Mouse (Mus musculus): ENCODE results near the gene Acap1.
"Not testable (repeated sequence)": the region's sequence is repeated elsewhere in the genome, so short reads cannot be mapped to it uniquely, and the experiment has no call there.

The Acap1 gene

DNA sequence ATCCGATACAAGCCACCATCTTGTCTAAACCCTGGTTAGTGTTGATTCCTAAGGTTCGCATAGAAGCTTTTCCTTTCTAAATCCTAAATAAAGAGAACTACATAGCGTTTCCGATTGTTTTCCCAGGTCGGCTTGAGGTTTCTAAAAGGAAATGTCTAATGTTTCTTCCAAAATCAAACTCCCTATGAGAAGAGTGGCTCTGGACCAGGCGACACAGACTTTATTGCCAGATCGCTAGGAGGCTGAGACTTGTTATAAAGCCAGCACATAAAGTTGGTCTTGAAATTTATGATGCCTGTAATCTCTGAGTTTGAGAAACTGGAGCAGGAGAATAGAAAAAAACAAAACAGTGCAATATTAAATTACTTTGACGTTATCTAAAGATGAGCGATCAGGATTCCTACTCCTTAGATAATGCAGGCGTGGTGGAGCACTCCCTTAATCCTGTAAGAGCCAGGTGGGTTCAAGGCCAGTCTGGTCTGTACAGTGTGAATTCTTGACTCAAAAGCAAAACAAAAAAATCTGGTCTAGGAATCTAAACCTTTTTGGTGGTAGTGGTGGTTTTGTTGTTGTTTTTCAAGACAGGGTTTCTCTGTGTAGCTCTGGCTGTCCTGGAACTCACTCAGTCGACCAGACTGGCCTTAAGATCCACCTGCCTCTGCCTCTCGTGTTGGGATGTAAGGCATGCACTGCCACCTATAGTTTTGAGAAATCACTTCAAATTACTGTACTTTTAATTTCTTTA lies 26.8 kb upstream of the Acap1 start:
- intact Hi-C loops (cut with DNase I), result no loop called here

DNA sequence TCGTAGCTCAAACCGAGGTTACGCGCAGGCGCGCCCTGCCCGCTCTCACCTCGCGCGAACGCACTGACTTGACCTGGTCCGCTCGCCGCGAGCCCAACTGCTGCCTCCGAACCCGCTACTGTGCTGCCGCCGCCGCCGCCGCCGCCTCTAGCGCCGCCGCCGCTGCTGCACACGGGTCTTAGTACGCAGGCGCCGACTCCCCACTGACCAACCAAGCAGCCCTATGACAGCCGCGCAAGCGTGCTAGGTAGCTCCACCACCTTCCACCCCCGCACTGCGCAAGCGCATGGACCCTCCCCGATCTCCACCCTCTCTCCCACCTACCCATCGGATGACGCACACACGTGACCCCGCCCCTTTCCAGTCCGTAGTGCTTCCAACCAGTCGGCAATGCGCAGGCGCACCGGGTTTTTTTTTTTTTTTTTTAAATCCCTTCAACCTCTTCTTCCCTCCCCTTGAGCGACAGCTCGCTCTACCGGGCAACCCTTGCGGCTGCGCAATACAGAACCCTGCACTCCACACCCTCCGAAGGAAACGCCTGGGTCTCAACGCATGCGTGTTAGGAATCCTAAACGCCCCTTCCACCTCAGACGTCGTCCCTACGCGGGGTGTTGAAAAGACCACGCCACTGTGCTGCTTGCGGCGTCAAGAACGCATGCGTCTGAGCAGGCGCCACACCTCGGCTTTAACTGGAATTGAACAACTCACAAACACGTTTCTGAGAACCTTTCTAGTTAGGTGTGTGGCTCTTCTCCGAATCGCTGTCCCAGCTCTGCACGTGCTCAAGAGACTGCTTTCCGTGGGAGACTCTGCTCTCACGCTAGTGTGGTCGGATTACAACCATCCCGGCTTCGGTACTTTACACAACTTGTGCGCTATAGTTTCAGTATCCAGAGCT lies 26.0 kb upstream of the Acap1 start, which contains the start of gene Eif5a:
TSS of gene Eif5a (minus strand) at position 845 of the 898 bp plus-strand sequence.
- intact Hi-C loops (cut with DNase I), result no loop called here

DNA sequence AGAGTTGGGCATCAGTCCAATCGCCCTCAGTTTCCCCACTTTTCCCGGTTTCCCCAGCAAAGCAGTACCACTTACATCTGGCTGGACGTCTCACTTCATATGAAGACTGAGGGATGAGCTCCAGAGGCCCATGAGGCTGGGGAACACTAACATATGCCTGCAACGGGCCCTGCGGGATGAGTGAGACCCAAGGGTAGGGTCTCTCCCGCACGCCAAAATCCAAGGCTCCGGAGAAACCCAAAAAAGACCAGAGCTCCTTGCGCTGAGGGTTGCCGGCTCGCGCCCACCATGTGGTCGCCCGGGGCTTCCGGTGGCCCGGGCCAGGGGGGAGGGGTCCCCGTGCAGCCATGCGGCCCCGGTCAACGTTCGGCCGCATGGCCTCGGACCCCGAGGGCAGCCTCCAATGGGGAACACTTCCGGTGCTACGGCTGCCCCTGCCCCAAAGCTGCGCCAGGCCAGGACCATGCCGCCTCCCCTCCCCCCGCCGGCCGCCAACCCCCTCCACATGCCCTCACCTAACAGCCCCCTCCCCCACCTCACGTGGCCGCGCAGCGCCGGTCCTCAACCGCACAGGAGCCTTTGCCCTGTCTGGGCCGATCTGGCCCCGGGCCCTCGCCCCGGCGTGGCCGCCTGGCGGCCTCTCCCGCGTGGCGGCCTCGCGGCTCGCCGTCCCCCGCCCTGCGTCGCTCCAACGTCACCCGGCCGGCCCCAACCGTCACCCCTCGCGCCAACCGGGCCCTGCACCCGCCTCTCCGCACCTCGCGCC lies 25.1 kb upstream of the Acap1 start:
- intact Hi-C loops (cut with DNase I), result no loop called here

DNA sequence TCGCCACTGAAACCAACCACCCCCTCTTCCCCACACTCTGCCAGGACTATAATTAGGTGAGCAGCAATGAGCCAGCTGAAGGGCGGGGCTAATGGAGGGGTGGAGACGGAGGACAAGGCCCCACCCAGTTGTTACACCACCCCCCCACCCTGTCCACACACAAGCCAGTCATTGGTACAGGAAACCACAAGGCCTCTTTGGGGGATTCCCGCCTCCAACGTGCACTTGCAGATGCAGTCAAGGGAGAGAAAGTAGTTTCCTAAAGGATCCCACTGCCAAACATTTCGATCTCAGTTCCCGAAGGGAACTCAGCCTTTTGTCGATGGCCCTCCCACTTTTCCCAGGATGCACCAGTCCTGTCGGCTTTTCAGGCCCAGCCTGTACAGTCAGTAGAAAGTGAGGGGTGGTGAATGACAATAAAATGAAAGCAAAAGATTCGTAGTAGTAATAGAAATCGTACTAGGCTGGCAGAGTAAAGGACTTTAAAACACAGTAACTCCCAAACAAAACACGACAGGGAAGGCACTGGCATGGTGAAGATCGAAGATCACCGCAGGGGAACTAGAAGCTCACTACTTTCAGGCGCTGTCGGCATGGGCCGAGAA lies 24.4 kb upstream of the Acap1 start:
- intact Hi-C loops (cut with DNase I), result no loop called here

DNA sequence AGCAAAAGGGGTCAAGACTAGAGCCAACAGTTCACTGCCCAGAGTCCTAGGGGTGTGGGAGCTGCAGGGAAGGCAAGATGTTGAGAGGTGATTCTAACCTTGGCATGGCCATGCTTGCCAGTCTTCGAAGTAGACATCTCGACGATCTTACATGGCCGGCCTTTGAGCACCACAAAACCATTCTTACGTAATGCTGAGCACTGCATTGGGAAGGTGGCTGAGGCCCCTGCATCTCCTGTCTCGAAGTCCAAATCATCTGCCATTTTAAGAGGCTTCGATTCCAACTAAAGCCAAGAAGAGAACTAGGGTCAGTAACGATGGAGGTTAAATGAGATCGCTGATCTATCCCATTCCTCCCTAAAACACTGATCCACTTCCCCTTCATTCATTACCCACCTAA lies 23.7 kb upstream of the Acap1 start:
- intact Hi-C loops (cut with DNase I), result no loop called here

DNA sequence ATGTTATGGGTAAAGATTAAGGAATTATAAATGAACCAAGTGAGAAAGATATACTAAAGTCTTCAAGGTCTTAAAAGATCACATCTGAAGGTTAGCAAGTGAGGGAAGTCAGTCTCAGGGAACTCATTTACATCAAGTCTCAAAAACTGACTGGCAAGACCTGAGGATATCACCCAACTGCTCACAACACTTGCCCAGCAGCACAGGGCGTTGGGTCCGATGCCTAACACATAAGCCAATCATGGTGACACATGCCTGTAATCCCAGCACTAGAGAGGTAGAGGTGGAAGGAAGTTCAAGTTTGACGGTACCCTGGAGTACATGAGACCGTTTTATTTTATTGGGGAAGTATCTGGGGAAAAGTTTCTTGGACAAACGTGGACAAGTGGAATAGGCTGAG lies 22.8 kb upstream of the Acap1 start:
- intact Hi-C loops (cut with DNase I), result no loop called here

DNA sequence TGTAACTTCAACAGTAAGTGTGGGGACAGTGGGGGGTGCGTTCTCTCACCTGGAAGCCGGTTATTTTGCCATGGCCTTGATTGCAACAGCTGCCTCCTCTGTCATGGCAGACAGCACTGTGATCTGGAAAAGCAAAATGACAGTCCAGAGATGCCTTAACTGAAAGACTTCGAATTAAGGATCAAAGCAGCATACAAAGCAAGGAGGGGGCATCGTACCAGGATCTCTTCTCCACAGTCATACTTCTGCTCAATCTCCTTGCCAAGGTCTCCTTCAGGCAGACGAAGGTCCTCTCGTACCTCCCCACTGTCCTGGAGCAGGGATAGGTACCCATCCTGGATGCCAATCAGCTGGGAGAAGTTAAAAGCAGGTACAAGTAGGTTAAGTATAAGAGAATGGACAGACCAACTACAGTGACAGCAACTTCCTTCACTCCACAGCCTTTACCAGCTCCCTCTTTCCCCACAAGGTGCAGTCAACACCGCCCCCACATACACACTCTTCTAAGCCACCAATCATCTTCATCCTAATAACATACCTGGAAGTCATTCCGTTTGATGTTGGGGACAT lies 22.1 kb upstream of the Acap1 start:
- intact Hi-C loops (cut with DNase I), result no loop called here

DNA sequence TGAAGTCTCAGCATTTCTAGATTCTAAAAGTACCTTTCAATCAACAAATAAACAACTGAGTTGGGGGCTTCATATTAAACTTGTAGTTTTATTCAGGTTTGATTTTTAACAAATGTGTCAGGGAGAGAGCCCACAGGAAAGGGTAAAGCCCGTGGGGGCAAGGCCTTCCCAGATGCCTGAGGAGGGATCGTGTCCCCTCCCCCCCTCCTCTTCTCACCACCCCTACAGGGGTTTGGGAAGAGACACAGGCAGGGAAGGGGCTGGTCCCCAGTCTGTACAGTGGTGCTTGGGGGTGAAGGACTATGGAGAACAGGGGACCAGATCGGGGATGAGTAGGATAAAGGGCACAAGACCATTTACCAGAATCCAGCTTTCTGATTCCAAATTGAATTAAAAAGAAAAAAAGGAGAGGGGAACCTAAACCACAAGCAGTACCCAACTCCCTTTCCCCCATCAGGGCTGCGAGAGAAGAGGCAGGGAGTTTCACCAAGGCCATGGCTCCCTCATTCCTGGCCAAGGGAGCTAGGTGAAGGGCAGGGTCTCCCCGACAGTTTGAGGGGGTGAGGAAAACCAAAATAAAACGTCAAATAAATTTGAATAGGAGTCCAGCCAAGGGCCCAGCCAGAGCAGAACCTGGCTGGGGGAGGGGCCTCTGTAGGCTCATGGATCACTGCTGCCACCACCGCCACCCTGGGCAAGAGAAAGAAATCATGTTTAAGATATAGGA lies 21.5 kb upstream of the Acap1 start:
- intact Hi-C loops (cut with DNase I), result not testable (repeated sequence)

DNA sequence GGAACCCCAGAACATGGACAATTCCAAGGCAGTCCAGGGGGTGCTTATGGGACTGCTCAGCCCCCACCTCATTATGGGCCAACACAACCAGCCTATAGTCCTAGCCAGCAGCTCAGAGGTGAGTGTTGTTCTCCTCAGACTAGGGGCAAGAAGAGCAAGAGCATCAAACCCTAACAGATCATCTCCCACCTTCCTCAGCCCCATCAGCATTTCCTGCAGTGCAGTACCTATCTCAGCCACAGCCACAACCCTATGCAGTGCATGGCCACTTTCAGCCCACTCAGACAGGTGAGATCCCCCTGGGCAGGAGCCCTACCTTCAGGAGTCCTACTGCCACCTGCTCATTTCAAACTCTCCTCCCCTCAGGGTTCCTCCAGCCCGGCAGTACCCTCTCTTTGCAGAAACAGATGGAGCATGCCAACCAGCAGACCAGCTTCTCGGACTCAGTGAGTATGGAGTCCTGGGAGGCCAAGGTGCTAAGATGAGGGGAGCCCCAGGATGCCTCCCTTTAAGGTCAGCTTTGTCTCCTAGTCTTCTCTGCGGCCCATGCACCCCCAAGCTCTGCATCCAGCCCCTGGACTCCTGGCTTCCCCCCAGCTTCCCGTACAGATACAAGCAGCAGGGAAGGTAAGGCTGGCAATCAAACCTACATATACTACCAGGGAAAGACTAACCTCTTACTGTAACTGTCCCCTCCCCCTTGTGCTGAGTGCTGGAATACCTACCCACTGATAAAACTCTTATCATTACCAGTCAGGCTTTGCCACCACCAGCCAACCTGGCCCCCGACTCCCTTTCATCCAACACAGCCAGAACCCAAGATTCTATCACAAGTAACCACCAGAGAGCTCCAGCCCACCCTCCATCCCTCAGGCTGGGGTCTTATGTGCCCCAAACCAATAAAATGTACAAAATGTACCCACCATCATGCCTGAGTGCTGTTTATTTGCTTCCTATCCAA lies 20.6 kb upstream of the Acap1 start:
- intact Hi-C loops (cut with DNase I), result no loop called here

DNA sequence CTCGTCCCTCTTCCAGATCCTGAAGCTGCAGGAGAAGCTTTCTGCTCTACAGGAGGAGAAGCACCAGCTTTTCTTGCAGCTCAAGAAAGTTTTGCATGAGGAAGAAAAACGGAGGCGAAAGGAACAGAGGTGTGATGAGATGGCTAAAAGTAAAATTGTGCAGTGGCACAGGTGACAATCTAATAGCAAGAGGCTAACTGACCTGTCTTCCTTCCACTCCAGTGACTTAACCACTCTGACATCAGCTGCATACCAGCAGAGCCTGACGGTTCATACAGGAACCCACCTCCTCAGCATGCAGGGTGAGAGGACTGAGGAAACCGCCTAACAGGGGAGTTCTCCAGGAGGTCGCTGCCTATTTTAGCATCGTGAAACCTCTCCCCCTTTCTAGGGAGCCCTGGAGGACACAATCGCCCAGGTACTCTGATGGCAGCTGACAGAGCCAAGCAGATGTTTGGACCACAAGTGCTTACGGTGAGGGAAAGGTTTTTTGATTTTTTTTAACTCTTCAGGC lies 19.6 kb upstream of the Acap1 start:
- intact Hi-C loops (cut with DNase I), result no loop called here

DNA sequence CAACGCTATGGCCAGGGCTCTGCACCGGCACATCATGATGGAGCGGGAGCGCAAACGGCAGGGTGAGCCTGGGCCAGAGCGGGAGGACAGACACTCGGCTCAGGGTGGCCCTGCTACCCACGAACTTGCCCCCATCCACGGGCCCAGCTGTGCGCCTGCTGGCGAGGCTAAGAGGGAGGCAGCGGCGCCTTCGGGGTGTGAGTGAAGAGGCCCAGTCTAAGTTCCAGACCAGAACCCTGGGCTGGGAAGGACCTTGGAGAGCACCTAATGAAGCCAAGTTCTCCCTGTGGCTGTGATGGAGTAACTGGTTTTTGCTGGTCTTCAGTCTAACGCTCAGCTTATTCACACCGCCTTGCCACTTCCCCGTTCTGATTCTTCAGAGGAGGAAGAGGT lies 19.0 kb upstream of the Acap1 start:
- intact Hi-C loops (cut with DNase I), result no loop called here

DNA sequence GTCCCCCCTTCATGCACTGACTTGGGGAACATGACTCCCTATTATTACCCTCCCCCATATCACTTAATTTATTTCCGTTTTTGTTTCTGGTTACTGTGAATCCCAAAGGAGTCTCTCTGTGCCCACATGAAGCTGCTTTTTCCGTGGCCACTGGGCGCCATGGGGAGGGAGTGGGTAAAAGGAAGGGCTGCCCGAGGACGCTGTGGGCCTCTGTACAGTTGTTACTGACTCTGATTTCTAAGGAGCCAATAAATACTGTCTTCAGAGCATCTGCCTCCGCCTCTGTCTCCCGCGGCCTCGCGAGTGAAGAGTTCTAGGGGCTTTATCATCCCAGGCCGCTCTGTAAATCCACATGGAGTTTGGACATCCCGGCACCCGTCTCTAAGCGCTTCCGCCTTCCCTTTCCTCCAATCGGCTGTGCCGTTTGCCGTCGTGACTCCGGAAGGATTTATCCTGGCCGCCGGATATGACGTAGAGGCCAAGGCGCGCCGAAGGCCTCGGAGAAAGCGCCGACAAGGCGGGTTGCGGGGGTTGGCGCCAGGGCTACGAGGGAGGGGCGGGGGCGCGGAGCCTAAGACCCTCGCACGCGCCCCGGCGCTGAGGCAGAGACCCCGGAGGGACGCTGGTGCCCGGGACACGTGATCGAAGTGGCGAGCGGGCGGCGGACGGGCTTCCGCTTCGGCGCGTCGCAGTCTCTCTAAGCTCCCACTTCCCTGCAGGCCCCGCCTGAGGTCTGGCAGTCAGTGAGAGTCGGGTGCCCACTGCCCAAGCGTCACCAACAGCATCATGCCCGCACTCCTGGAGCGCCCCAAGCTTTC lies 18.4 kb upstream of the Acap1 start, which contains the start of gene Gps2:
TSS of gene Gps2 (plus strand) at position 335 of the 818 bp plus-strand sequence.
- intact Hi-C loops (cut with DNase I), result no loop called here

DNA sequence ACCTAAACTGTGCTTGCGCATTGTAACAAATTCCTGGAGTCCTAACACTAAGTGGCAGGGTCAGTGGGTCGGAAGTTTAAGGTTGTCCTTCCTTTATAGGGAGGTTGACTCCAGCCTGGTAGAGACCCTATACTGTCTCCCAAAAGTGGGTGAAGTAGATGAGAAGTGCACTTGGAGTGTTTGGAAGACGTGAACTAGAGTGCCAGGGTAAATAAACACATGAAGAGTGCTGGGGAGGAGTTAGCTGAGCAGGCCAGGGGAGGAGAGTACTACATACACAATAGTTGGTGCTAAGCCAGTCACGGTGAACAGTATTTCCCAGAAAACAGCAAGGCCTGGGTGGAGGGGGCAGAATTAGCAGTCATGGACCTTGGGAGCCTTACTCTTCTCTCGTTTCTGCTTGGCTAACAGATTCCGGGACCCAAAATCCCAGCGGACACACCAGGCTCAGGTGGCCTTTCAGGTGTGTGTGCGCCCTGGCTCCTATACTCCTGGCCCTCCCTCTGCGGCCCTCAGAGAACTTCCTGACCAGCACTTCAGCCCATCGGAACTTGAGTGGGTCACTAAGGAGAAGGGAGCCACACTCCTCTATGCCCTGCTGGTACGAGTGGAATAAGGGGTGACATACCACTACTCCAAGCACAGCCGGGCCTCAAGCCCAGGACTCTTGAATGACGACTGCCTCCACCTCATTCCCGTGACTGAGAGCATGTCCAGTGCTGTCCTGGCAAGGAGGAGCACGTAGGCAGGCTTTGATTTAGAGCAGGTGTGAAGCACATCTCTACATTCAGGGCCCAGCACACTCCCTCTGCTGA lies 17.6 kb upstream of the Acap1 start:
- intact Hi-C loops (cut with DNase I), result no loop called here

DNA sequence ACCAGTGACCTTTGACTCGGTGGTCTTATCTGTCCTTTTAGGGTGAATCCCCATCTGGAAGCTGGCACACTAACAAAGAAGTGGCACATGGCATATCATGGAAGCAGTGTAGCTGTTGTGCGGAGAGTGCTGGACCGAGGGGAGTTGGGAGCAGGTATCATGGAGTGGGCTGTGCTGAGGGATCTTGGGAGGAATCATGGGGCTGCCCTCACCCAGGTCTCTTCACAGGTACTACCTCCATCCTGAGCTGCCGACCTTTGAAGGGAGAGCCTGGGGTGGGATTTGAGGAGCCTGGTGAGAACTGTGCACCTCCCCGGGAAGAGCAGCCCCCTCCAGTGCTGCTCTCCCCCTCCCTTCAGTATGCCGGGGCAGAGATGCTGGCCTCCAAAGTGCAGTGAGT lies 16.4 kb upstream of the Acap1 start:
- intact Hi-C loops (cut with DNase I), result no loop called here

DNA sequence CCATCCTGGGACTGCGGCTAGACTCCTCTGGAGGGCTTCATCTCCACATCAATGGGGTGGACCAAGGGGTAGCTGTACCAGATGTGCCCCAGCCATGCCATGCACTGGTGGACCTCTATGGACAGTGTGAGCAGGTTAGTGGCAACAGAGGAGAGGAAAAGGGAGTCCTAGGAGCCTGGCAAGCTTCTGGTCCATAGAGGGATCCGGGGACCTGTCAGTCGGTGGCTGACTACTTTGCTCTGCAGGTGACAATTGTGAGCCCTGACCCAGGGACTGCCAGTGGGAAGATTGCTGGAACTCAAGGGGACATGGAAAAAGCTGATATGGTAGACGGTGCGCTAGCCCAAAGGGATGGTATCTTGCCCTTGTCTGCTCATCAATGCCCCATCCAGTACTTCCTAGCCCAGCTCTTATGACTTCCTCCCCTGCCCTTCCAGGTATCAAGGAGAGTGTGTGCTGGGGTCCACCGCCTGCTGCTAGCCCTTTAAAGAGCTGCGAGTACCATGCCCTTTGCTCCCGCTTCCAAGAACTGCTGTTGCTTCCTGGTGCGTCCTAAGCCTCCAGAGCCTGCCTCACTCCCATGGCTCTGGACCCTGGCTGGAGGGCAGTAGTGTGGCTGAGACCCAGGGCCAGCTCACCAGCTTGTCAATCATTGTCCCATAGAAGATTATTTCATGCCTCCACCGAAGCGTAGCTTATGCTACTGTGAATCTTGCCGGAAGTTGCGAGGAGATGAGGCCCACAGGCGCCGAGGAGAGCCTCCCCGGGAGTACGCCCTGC lies 15.6 kb upstream of the Acap1 start:
- intact Hi-C loops (cut with DNase I), result no loop called here

DNA sequence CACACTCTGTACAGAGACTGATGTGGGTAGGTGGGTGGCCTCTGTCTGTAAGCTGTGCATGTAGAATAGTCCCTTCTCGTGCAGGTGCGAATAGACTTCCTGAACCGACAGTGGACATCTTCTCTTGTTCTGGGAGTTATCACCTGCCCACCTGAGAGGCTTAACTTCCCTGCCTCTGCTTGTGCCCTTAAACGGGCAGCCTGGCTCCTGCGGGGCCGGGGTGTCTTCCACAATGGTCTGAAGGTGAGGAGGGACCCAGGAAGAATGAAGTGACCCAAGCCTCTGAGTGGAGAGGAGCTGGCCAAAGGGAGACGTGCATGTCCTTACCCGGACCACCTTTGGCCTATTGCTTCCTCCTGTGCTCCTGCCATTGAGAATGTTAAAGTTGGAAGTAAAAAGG lies 14.8 kb upstream of the Acap1 start:
- intact Hi-C loops (cut with DNase I), result no loop called here

Measured in adrenal gland (tissue).